Mouse (Mus musculus) MEL (cell line): ENCODE results near the gene Rgs12.

ENCODE experiments used
- CTCF ChIP-seq, 3 experiments: IDR thresholded peaks in 2 of 3; conservative IDR thresholded peaks in 1 of 3; 2 replicates each; pipeline ENCODE4 v1.5.1; 2011 to 2012; ENCODE audit warnings: low read length in 3 of 3, low read depth in 2 of 3, mild to moderate bottlenecking in 2 of 3, improper control_type of control experiment in 1 of 3, inconsistent platforms in 1 of 3, mixed read lengths in 1 of 3, moderate library complexity in 1 of 3; ENCODE audit not compliant: control insufficient read depth in 1 of 3, insufficient read depth in 1 of 3, poor library complexity in 1 of 3, severe bottlenecking in 1 of 3
- MAFK ChIP-seq: IDR thresholded peaks from 2 replicates; pipeline ENCODE4 v1.6.1; 2011; ENCODE audit warnings: low read depth, mild to moderate bottlenecking, low read length, improper control_type of control experiment, borderline replicate concordance
- MEF2A ChIP-seq: IDR thresholded peaks from 2 replicates; pipeline ENCODE4 v1.6.1; 2014; ENCODE audit warnings: low read depth, mild to moderate bottlenecking, inconsistent platforms, low read length, improper control_type of control experiment; ENCODE audit not compliant: poor library complexity, insufficient replicate concordance, severe bottlenecking; ENCODE audit errors: extremely low read depth
- POLR2A ChIP-seq, 2 experiments: IDR thresholded peaks; 2 replicates each; pipeline ENCODE4 v1.6.1; 2011 to 2012; ENCODE audit warnings: low read length in 2 of 2, mild to moderate bottlenecking in 2 of 2, control low read depth in 1 of 2, improper control_type of control experiment in 1 of 2, low read depth in 1 of 2, moderate library complexity in 1 of 2; ENCODE audit not compliant: control insufficient read depth in 1 of 2, insufficient read depth in 1 of 2, poor library complexity in 1 of 2
- POLR2AphosphoS2 ChIP-seq: IDR thresholded peaks from 2 replicates; pipeline ENCODE4 v1.6.1; 2011; ENCODE audit warnings: low read length, improper control_type of control experiment
- UBTF ChIP-seq: IDR thresholded peaks from 2 replicates; pipeline ENCODE4 v1.6.1; 2012; ENCODE audit warnings: low read depth, mild to moderate bottlenecking, inconsistent platforms, low read length, improper control_type of control experiment, moderate library complexity, borderline replicate concordance; ENCODE audit not compliant: insufficient read depth

DNA sequence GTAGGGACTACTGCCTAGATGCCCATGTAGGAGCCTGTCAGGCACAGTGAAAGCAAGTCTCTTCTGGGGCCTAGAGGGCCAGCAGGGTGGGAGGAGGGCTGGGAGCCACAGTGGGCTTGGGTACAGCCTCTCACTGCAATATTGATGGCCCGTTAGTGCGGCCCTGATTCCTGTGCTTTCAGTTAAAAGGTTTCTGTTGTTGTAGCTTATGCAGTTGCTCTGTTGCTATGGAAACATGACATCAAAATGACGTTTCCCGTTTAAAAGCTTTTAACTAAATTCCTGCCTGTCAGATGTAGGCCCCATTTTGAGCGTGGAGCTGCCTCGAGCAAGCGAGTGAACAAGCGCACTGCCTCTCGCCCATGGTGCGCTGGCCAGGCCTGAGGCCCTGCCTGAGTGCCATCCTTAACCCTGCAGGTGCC, 32.0 kb upstream of the Rgs12 start:
- TF ChIP-seq CTCF (IDR thresholded peaks at IDR 0.05 in 2 of 3, conservative IDR thresholded peaks at IDR 0.05 in 1 of 3; ENCODE audit: control insufficient read depth in 1 of 3, insufficient read depth in 1 of 3, low read depth in 2 of 3, low read length in 3 of 3, poor library complexity in 1 of 3, severe bottlenecking in 1 of 3) (no peak), MAFK (no peak), POLR2AphosphoS2 (no peak), UBTF (no peak), MEF2A (no peak), POLR2A (IDR thresholded peaks at IDR 0.05; ENCODE audit: control insufficient read depth in 1 of 2, insufficient read depth in 1 of 2, low read depth in 1 of 2, low read length in 2 of 2, poor library complexity in 1 of 2) (no peak)
